Mouse (Mus musculus): ENCODE measurements at regions not wholly inside any gene's neighbourhood (a gene's known extent, or its start where the extent isn't known, plus 50 kb on each side); places are given as distances from the start of the nearest gene placed in this dataset.
"Not testable (repeated sequence)": the region's sequence is repeated elsewhere in the genome, so short reads cannot be mapped to it uniquely, and the experiment has no call there.

DNA sequence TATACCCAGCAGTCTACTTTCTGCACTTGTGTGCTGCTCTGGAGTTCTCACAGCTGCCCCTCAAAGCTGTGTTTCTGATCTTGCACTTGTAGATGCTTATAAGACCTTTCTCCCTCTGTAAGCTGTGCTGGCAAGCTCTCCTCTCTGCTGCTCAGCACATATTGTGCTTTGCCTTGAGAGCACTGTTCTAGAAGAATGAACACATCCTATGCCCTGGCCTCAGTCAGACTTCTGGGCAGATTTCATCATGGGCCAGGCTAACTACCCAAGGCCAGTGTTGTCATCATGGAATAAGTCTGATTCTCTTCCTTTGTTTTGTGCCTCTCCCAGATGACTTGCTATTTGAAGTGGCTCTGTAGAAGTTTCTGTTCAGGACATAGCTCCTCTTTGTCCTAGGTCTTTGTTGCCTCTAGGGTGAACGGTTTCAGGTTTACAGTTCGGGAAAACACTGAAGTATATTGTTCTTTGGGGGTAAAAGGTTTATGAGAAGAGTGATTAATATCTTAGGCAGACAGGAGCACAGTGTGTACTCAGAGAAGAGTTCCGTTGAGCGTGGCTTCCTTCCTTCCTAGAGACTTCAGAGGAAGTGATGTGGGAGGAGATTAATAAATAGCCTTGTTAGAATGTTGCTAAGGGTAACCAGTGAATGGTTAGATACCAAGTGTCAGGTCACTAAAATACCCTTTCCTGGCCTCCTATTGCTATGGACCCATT is 70.8 kb downstream of the Pcdh18 start:
- no peak for DNase-seq (ENCODE audit: low spot score in 2 of 2)

DNA sequence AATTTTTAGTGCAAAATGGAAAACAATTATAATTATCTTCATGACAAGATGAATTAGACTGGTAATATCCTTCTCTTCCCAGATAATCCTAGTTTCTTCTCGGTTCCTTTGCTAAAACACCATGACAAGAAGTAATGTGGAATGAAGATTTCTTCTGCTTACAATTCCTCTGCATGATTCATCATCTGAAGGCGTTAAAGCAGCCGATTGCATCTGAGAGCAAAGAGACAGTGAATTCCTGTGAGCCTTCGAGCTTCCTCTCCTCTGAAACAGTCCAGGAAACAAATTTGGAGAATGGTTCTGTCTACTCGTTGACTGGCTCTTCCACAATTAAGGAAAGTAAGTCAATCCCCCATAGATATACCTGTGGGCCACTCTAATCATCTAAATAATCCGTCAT is 82.2 kb downstream of the Pcdh18 start:
- no peak for DNase-seq (ENCODE audit: low spot score in 2 of 2)

DNA sequence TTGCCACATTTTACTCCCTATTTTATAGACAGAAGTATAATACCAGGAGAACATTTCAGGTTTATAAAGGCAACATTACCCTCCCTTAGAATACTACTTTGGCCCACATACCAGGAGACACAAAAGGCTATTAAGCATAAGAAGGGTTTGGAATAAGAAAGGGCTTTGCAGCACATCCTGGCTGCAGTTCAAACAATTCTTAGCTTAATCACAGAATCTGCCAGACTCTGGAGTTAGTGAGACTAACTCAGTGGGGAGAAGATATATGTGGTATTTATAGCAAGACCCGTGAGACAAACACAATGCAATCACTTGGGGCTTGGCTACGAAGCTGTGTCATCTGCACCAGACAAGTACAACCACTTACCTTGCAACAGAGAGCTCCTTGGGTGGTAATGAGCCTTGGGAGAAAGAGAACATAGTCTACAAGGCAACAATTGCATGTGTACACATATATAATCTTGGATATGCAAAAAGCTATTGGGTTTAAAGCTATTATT is 84.4 kb downstream of the Pcdh18 start:
- DNase-seq (ENCODE audit: low spot score in 2 of 2) = no peak

DNA sequence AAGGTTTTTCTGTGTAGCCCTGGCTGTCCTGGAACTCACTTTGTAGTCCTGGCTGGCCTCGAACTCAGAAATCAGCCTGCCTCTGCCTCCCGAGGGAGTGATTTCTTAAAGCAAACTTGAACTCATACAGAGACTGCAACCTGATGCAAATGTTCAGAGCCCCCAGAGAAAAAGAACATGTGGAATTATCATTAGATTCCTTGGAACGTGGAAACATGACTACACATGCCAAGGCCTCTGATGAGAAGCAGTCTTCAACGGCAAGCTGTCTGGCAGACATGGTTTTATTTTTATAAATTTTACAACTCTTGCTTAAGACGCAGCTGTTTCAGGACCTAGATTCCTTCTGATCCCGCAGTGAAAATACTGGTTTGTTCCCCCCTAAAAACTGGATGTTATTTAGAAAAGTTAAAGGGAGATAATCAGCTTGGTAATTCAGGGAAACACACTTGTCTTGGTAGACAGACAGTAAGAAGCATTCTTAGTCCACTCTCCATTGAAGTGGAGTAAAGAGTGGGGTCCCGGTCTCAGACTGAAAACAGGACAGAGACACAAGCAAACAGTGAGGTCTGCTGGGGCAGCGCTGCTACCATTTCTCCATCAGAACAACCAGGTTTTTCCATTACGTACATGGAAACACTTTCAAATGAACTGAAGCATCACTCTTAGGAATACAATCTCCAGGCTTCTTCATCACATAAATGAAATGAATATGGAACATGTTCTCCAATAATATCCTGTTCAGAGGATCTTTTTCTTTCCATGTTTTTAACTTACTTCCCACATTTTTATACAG is 89.4 kb downstream of the Pcdh18 start:
- no peak for DNase-seq (ENCODE audit: low spot score in 2 of 2)

DNA sequence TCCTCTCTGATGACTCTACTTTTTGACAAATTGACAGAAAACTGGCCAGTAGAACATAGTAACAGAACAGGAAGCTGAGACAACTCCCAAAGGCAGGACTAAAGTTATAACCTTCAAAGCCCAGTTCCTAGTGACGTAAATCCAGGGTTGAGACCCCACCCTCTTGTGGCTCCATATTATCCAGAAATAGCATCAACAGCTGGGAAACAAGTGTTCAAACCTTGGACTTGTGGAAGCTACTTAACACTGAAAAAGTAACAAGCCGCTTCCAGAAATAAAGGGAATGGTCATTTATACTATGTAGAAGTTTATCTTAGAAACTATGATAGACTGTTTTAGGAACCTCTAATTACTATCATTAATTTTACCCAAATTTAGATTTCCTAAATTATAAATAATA is 90.6 kb downstream of the Pcdh18 start:
- DNase-seq (ENCODE audit: low spot score in 2 of 2) = no peak

DNA sequence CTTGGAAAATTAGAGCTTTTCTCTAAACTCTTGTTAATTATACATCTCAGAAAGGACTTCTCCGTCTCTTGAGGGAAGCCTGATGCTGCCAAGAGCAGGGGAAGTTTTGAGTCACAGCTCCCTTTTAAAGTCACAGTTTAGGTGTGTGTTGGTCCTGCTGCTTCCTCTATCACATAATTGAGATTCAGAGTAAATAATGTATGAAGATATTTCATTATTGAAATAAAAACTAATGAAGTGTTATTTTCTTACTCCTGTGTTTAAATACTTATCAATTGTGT is 108.3 kb downstream of the Pcdh18 start:
- DNase-seq (ENCODE audit: low spot score in 2 of 2) = no peak

DNA sequence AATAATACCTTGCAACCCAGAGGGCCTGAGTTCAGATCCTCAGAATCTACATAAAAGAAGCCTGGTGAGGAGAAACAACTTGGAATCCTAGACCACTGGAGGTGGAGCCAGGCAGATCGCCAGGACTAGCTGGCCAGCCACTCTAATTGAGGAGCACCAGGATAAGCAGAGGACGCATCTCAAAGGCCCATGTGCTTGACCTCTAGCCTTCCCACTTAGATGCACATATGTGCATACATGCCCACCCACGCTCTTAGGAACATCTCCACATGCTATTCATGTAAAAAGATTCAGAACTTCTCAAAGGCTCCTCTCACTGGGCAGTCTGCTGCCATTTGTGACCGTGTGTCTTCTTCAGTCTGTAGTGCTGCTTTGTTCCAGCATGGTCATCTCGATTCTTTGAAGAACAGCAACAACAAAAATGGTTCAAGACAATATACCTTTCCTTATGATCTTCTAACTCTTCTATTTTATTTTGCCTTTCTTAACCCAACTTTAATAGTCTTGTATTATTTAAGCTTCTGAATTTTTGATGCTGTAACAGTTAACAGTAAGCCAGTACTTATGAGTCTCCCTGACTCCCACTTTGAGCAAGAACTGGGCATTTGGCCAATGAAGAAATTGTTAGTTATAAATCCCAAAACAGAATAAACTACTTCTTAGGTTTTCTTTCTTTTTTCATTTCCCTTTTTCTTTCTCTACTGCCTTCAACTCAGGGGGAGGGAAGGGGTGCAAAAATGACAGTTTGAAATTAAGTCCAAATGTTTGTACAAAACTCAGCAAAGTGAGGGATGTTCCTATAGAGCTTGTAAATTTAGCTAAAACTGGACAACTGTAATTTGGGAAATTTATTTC is 108.9 kb downstream of the Pcdh18 start:
- no peak for DNase-seq (ENCODE audit: low spot score in 2 of 2)

DNA sequence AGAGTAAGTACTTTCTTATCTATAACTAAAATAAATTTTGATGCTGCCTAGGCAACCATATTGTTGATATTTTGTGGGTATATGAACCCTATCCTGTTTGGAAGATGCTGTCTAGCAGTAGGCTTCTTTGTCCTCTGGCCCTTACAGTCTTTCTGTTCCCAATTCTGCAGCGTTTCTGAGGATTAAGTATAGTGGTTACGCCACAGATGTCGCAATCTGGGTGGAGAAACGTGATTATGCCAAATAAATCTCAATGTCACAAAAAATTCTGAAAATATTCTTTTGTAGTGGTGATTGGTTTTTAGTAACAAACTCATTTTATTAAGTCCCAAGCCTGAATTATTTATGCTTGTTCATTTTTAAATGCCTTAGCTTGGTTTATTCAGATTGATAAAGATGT is 112.1 kb downstream of the Pcdh18 start:
- no peak for DNase-seq (ENCODE audit: low spot score in 2 of 2)

DNA sequence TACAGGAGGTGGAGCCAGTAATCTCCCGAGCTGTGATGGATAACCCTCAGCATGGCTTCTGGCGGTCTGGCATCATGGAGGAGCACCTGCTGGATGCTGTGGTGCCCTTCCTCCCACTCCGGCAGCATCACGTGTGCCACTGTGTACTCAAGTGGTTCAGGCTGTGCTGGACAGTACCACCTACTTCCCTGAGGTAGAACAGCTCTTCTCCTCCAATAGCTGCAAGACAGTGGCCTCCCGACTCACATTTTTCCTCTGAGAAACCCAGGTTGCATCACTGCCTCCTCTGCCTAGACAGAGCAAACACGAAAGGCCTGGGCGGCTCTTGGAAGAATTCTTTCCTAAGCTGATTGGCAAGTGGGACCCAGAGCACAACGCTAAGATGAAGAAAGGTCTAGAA is 113.3 kb downstream of the Pcdh18 start:
- DNase-seq (ENCODE audit: low spot score in 2 of 2) = no peak

DNA sequence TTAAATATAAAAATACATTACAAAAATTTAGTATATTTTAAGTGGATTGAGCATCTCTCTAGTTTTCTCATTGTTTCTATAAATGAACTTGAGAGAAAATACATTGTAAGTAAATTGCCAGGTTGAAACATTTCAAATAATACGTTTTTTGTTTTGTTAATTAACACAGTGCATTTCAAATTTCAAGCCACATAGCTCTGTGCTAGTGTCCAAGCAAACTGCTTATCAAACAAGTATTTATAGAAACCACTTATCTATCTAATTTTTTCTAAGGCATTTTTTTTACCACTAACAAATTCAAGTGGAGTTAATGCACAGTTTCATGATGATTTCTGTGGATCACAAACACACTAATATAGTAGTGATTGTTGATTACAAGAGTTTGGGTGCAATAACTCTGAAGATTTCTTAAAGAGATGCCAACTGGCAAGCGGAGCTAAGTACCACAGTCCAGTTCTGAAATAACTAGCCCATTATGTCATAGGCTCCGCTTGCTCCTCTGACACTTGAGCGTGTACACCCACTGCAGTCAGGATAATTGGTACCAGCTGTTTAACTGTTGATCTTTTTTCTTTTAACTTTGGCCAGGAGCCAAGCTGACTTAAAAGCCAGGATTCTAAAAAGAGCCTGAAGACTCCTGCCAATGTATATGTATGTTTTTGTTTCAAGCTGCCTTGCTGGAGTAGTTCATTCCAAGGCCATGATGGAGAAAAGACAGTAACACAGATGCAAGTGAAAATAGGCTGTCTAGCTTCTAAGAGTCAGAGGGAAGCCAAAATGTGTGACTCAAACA is 115.0 kb downstream of the Pcdh18 start:
- no peak for DNase-seq (ENCODE audit: low spot score in 2 of 2)

DNA sequence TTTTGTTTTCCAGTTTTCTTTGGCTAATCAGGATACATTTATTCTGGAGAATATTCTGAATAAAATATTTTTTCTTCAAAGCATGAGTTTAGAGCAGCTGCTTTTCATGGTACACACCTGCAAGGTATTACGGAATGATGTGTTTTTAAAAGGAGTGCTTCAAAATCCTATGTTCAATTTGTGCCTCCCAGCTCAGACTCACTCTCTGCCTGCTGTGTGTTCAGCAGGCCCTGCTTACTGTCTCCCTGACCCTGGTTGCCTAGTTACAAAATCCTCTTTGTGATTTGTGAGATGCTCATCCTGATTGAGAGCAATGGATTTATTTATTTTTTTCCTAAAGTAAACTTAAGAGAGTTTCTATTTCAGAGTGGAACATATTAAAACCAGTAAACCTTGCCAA is 115.7 kb downstream of the Pcdh18 start:
- no peak for DNase-seq (ENCODE audit: low spot score in 2 of 2)

DNA sequence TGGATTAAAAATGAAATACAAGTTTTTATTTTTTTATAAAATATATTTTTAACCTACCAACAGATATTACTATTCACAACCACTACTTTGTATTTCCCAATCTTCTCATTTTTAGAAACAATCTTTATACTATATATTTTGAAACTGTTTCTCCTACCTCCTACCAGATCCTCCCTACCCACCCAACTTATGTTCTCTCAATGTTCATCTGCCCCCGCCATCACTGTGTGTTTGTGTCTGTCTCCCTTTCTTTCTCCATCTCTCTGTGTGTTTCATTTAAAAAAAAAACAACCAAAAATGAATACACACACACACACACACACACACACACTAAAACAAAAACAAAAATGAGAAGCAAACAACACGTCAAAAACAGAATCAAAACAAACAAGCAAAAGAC is 118.5 kb downstream of the Pcdh18 start:
- DNase-seq (ENCODE audit: low spot score in 2 of 2) = no peak

DNA sequence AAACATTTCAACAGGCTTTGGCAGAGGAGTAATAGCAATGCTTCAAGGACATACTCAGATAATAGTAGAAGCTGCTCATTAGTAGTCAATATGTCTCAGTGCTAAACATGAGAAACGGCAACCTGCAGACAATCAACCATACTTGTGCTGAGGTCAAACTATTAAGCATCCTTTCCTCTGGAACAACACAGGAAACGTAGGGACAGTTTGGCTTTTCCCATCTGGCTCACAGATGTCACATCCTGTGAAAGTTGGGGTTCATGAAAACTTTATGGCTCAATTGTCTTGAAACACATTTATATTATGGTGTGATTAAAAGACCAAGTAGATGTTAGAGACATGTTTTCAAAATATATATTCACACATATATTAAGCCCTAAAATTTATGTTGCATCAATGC is 120.4 kb downstream of the Pcdh18 start:
- no peak for DNase-seq (ENCODE audit: low spot score in 2 of 2)

DNA sequence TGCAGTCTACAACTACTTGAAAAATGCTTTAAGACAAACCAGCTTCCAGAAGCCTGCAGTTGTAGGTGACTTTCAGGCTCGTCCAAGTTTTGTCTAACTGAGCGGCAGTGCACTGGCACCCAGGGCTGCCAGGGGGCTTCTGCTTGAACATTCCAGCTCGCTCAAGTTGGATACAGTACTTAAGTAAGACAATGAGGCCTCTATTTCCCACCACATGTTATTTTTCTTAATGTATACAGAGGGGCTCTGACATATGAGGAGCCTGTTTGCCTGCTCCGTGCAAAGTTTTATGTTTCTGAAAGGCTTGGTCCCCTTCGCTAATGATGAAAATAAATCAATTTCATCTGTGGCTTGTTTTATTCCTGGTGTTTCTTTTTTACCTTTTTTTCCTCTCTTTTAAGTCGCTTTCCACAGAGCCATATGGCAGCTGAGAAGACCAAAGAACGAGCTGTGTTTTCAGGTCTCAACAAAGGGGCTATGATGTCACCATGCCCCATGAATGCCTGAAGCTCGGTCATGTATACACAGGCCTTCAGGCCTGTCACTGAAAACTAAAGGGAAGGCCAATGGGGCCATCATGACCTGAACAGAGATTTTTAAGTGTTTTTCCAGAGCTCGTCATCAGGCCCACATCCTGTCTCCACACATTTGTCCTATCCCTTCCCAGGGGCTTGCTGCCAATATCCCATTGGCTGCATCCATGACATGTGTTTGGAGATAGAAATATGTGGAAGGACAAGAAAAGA is 164.2 kb downstream of the Pcdh18 start:
- DNase-seq (ENCODE audit: low spot score in 2 of 2) = no peak

DNA sequence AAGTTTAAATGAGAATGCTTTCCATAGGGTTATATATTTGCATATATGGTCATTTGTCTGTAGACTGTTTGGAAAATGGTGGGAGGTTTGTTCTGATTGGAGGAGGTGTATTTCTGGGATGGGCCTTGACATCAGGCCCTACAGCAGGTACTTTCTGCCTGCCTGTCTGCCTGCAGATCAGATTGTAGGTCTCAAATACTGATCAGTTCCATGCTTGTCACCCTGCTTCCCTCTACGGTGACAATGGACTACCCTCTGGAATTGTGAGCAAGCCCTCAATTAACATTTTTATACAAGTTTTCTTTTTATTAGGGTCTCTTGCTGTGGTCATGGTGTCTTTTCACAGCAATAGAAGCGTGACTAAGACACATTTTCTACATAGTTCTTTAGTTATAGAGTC is 166.9 kb downstream of the Pcdh18 start:
- no peak for DNase-seq (ENCODE audit: low spot score in 2 of 2)

DNA sequence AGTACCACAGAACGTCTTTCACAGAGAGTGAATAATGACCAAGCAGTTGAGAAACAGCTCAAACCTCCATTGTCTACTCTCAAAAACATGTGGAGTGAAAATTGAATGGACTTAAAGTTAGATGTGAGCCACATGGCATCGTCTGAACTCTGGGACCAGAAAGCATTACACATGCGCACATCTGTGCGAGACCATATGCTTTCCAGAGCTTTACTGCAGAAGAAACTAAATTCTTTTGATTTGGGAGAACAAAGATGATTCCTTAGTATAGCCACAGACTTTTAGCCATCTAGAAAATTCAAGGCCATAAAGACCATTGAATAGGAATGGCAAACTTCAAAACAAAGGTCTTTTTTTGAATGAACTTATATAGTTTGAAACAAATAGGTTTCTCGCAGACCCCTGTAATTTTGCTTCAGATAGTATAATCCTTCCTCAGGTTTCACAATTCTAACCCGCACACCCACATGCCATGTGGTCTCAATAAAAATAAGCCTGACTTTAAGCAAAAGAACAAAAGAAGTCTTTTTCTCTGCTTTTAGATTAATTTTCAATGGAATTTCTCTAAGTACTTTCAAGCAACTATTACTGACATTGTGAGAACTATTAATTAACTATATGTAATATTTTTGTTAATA is 170.5 kb downstream of the Pcdh18 start:
- no peak for DNase-seq (ENCODE audit: low spot score in 2 of 2)

DNA sequence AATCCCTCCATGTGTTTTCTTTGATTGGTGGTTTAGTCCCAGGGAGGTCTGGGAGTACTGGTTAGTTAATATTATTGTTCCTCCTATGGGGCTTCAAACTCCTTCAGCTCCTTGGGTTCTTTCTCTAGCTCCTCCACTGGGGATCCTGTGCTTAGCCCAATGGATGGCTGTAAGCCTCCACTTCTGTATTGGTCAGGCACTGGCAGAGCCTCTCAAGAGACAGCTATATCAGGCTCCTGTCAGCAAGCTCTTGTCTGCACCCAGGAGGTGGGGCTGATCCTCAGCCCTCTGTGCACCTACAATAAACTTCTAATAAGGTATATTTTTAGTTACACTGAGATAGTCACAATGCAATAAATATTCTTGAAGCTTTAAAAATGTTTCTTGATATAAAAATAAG is 171.2 kb downstream of the Pcdh18 start:
- DNase-seq (ENCODE audit: low spot score in 2 of 2) = not testable (repeated sequence)

DNA sequence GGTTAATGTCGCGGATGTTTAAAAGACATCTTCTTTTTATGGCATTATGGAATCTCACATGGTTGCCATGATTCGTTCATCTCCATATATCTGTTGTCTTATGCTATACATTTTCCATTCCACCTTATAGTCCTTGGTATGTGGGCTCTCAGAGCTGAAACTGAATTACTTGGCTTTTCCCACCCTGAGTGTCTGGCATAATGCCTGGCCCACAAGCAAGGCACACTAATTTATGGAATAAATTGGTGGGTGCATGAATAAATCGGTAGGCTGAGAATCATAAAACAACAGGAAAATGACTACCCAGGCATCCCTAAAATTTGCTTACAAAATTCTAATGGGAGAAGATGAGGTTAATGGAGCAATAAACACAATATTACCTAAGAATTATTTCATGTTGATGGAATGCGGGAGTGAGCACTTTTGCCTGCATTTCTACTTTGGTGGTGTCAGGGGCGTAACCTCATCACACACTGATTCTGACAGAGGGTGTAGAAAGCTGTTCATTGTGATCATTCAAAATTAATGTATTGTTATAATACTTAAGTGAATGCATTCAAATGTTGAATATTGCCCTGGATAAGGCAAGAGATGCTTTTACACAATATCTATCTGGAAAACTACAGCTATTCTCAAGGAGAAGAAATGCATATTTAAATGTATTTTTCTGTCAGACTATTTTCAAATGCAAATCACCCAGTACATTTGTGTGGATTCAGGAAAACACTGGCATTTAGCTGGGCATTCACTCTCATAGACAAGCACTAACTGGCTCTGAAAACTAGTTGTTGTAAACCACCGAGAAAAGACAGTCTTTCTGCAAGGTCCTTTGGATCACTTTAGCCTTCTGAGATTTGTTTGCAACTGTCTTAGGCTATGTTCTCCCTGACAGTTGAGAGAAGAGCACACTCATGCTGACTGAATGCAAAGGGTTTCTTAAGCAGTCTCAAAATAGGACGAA is 190.1 kb downstream of the Pcdh18 start:
- no peak for DNase-seq (ENCODE audit: low spot score in 2 of 2)

DNA sequence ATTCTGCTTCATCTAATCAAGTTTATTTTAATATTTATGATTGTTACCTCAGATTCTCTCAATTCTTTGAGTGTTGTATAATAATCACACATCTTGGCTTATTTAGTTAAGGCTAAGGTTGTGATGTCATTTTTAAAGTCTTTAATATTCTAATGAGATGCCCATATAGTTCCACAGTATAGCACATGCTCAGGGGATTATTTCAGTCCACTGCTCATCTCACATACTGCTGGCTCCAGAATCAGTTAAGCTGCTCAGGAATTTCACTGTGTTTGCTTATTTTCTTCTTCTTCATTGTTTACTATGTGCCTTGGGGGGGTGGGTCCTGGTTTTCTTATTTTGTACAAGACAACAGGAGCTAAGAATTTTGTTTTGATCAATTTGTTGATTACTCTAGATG is 229.5 kb downstream of the Pcdh18 start:
- DNase-seq (ENCODE audit: low spot score in 2 of 2) = no peak
